Mouse (Mus musculus) cerebellum, adult 2 months (tissue): ENCODE measurements around the gene Als2cr12.

Experiments used
- CTCF ChIP-seq: fragments of 200-500 bp; IDR thresholded peaks from 2 replicates; pipeline ENCODE4 v1.5.1; 2011; ENCODE audit warnings: low read depth, mild to moderate bottlenecking, control low read depth, low read length, moderate library complexity, borderline replicate concordance; ENCODE audit not compliant: insufficient read depth
- POLR2A ChIP-seq: fragments of 200-500 bp; IDR thresholded peaks from 2 replicates; pipeline ENCODE4 v1.6.1; 2011; ENCODE audit warnings: low read length, control low read depth, borderline replicate concordance; ENCODE audit not compliant: insufficient read depth

GRCm38 (mm10) chr1:58744645-58745044 lies 48.9 kb upstream of the Als2cr12 start:
- TF ChIP-seq CTCF (no peak), POLR2A (no peak)
